Comparison of ENCODE assay signal across 29 mouse cellular contexts in genomic region chr3:92715122-92715521, GRCm38 (mm10). TPM values are rescaled to one million over a fixed set of nuclear protein-coding genes. Genes with fewer than 3 reads are reported as not detected.
DNase-seq lines count a peak whose midpoint lies in the region; ATAC-seq and TF ChIP-seq lines count a peak whose summit lies in the region.
"Had no signal": no experiment of that assay in that cellular context is flagged by ENCODE, and none has a peak within 500 bp of the region (broad histone marks: within the 10 kb centered on the region; RNA-seq: fewer than 3 reads in every experiment).

No protein-coding gene starts in this region.

- TF ChIP-seq POLR2A in brain, embryonic 14.5 days (IDR thresholded peaks at IDR 0.05; ENCODE audit: borderline replicate concordance, extremely low read depth, insufficient read depth, insufficient read length, poor library complexity, severe bottlenecking): no peak

- H3K4me2 ChIP-seq in hindbrain, postnatal 0 days (ENCODE audit: low read depth, low read length): no peak overlapping the region
- no peak overlapping the region for H3K4me2 ChIP-seq in hindbrain, embryonic 11.5 days (replicated peaks; ENCODE audit: low read depth, low read length)
- H3K4me2 ChIP-seq in lung, embryonic 14.5 days: no peak overlapping the region
- H3K4me2 ChIP-seq: hindbrain, embryonic 12.5 days; midbrain, embryonic 11.5 days; neural tube, embryonic 15.5 days; stomach, embryonic 15.5 days had no signal

- H3K36me3 ChIP-seq in hindbrain, postnatal 0 days (ENCODE audit: insufficient read depth, low read length): no peaks in the 10 kb centered on the region
- no peaks in the 10 kb centered on the region for H3K36me3 ChIP-seq in hindbrain, embryonic 11.5 days (ENCODE audit: control insufficient read depth, insufficient read depth, low read length)
- H3K36me3 ChIP-seq in lung, embryonic 14.5 days (ENCODE audit: insufficient read depth): no peaks in the 10 kb centered on the region
- H3K36me3 ChIP-seq in E14TG2a.4 (ENCODE audit: insufficient read depth, low read length): no peaks in the 10 kb centered on the region
- H3K36me3 ChIP-seq: G1E; hindbrain, embryonic 12.5 days; limb, embryonic 10.5 days; neural tube, embryonic 15.5 days; stomach, embryonic 15.5 days had no signal

- no peak for DNase-seq in hindbrain, postnatal 0 days (ENCODE audit: low spot score)
- DNase-seq in hindbrain, embryonic 11.5 days (ENCODE audit: low spot score): no peak
- peak; percentile 4 for DNase-seq in lung, embryonic 14.5 days
- no peak for DNase-seq in lung, postnatal 14 days
- peak; percentile 1 for DNase-seq in brain, embryonic 14.5 days (ENCODE audit: low read depth)
- DNase-seq in spleen, postnatal 36 days (ENCODE audit: low spot score in 2 of 2): no peak
- DNase-seq: adrenal gland, adult 8-10 months; cerebellum, adult 9-10 months; heart, postnatal 10 days; kidney, postnatal 14 days; lung, adult 2 months; thymus, adult 2 months had no signal

- no peaks in the 10 kb centered on the region for H3K4me1 ChIP-seq in hindbrain, postnatal 0 days (ENCODE audit: insufficient read depth, low read length)
- H3K4me1 ChIP-seq in hindbrain, embryonic 11.5 days (replicated peaks; ENCODE audit: control insufficient read depth, insufficient read depth, low read length): no peaks in the 10 kb centered on the region
- no peaks in the 10 kb centered on the region for H3K4me1 ChIP-seq in lung, embryonic 14.5 days (ENCODE audit: insufficient read depth)
- no peaks in the 10 kb centered on the region for H3K4me1 ChIP-seq in E14TG2a.4 (replicated peaks; ENCODE audit: low read depth, low read length)
- H3K4me1 ChIP-seq: hindbrain, embryonic 12.5 days; limb, embryonic 10.5 days; neural tube, embryonic 15.5 days; stomach, embryonic 15.5 days had no signal

- no peak overlapping the region for H3K4me3 ChIP-seq in hindbrain, postnatal 0 days (ENCODE audit: low read length)
- H3K4me3 ChIP-seq in hindbrain, embryonic 11.5 days (ENCODE audit: low read depth, low read length): no peak overlapping the region
- no peak overlapping the region for H3K4me3 ChIP-seq in lung, embryonic 14.5 days (ENCODE audit: low read depth, low read length)
- H3K4me3 ChIP-seq in E14TG2a.4 (replicated peaks; ENCODE audit: low read length): no peak overlapping the region
- H3K4me3 ChIP-seq: hindbrain, embryonic 12.5 days; limb, embryonic 10.5 days; myocyte; neural tube, embryonic 15.5 days; stomach, embryonic 15.5 days had no signal

- no peak overlapping the region for H3K9ac ChIP-seq in hindbrain, postnatal 0 days (replicated peaks; ENCODE audit: low read length)
- H3K9ac ChIP-seq in hindbrain, embryonic 11.5 days (ENCODE audit: low read depth, low read length): no peak overlapping the region
- H3K9ac ChIP-seq in lung, embryonic 14.5 days: no peak overlapping the region
- H3K9ac ChIP-seq: hindbrain, embryonic 12.5 days; neural tube, embryonic 15.5 days; stomach, embryonic 15.5 days had no signal

- no peaks in the 10 kb centered on the region for H3K9me3 ChIP-seq in hindbrain, postnatal 0 days (ENCODE audit: low read length)
- no peaks in the 10 kb centered on the region for H3K9me3 ChIP-seq in hindbrain, embryonic 11.5 days (ENCODE audit: control insufficient read depth, low read length)
- no peaks in the 10 kb centered on the region for H3K9me3 ChIP-seq in lung, embryonic 14.5 days (ENCODE audit: low read depth, low read length)
- H3K9me3 ChIP-seq in E14TG2a.4 (ENCODE audit: low read length): no peaks in the 10 kb centered on the region
- H3K9me3 ChIP-seq: G1E; hindbrain, embryonic 12.5 days; limb, embryonic 10.5 days; neural tube, embryonic 15.5 days; stomach, embryonic 15.5 days had no signal

- H3K27me3 ChIP-seq in hindbrain, postnatal 0 days (ENCODE audit: insufficient read depth, low read length): no peaks in the 10 kb centered on the region
- no peaks in the 10 kb centered on the region for H3K27me3 ChIP-seq in hindbrain, embryonic 11.5 days (ENCODE audit: control insufficient read depth, insufficient read depth, low read length)
- H3K27me3 ChIP-seq in lung, embryonic 14.5 days (ENCODE audit: insufficient read depth, low read length): no peaks in the 10 kb centered on the region
- no peaks in the 10 kb centered on the region for H3K27me3 ChIP-seq in E14TG2a.4 (ENCODE audit: insufficient read depth, low read length)
- H3K27me3 ChIP-seq: hindbrain, embryonic 12.5 days; neural tube, embryonic 15.5 days; stomach, embryonic 15.5 days had no signal

- no peak overlapping the region for H3K27ac ChIP-seq in hindbrain, postnatal 0 days
- no peak overlapping the region for H3K27ac ChIP-seq in hindbrain, embryonic 11.5 days (ENCODE audit: low read depth, low read length)
- no peak overlapping the region for H3K27ac ChIP-seq in lung, embryonic 14.5 days (ENCODE audit: low read depth)
- H3K27ac ChIP-seq: hindbrain, embryonic 12.5 days; limb, embryonic 10.5 days; neural tube, embryonic 15.5 days; stomach, embryonic 15.5 days had no signal

- no peak for ATAC-seq in hindbrain, postnatal 0 days
- no peak for ATAC-seq in hindbrain, embryonic 11.5 days (ENCODE audit: low FRiP score)
- ATAC-seq in lung, embryonic 14.5 days (ENCODE audit: insufficient read depth): no peak
- ATAC-seq: forebrain, embryonic 16.5 days had no signal

- peak; percentile 21; the same call in 1 of the 2 replicates for TF ChIP-seq CTCF in hindbrain, postnatal 0 days (IDR thresholded peaks at IDR 0.05; ENCODE audit: low read depth)
- peak; percentile 26; the same call in 1 of the 2 replicates for TF ChIP-seq CTCF in lung, embryonic 14.5 days (IDR thresholded peaks at IDR 0.05; ENCODE audit: low read depth)
- peak; percentile 22; the same call in 1 of the 2 replicates for TF ChIP-seq CTCF in E14TG2a.4 (conservative IDR thresholded peaks at IDR 0.05; ENCODE audit: low read length)
- no peak for TF ChIP-seq CTCF in brain, embryonic 14.5 days (IDR thresholded peaks at IDR 0.05; ENCODE audit: borderline replicate concordance, extremely low read depth, insufficient read depth, insufficient read length)

RNA-seq across cellular contexts. Expression of gene Lce1f, which starts 5.0 kb away (rescaled TPM):
- not detected in 2 replicates for total RNA-seq in hindbrain, postnatal 0 days (2014; rRNA removed)
- not detected in 2 replicates for polyA plus RNA-seq in hindbrain, postnatal 0 days (2015; fragmentation: Nextera tagmentation; extraction: Ambion mirVana)
- polyA plus RNA-seq in hindbrain, embryonic 11.5 days (2014; fragmentation: Nextera tagmentation; extraction: Ambion mirVana): not detected in 2 replicates
- not detected in 2 replicates for polyA plus RNA-seq in lung, embryonic 14.5 days (2014; fragmentation: Nextera tagmentation; extraction: Ambion mirVana)
- polyA plus RNA-seq in brain, embryonic 14.5 days (2012; rRNA removed): not detected in 2 replicates
- total RNA-seq: adrenal gland, adult 8-10 months; common myeloid progenitor, adult 5-6 weeks; G1E; gastrocnemius, adult 18-20 months; gastrocnemius, postnatal 4 days; heart, postnatal 10 days; left cerebral cortex, adult 8-10 months; liver, adult 2 months had no signal
- polyA plus RNA-seq: forebrain, embryonic 16.5 days; G1E; hindbrain, embryonic 12.5 days; intestine, embryonic 14.5 days; limb, embryonic 10.5 days; liver, adult 2 months; midbrain, embryonic 11.5 days; neural tube, embryonic 15.5 days; spleen, adult 2 months; stomach, embryonic 15.5 days had no signal

RNA-seq across cellular contexts. Expression of gene Lce1e, which starts 6.2 kb away (rescaled TPM):
- not detected in 2 replicates for total RNA-seq in hindbrain, postnatal 0 days (2014; rRNA removed)
- not detected in 2 replicates for polyA plus RNA-seq in hindbrain, postnatal 0 days (2015; fragmentation: Nextera tagmentation; extraction: Ambion mirVana)
- not detected in 2 replicates for polyA plus RNA-seq in hindbrain, embryonic 11.5 days (2014; fragmentation: Nextera tagmentation; extraction: Ambion mirVana)
- not detected in 2 replicates for polyA plus RNA-seq in lung, embryonic 14.5 days (2014; fragmentation: Nextera tagmentation; extraction: Ambion mirVana)
- polyA plus RNA-seq in brain, embryonic 14.5 days (2012; rRNA removed): not detected in 2 replicates
- total RNA-seq: adrenal gland, adult 8-10 months; common myeloid progenitor, adult 5-6 weeks; G1E; gastrocnemius, adult 18-20 months; gastrocnemius, postnatal 4 days; heart, postnatal 10 days; left cerebral cortex, adult 8-10 months; liver, adult 2 months had no signal
- polyA plus RNA-seq: embryonic facial prominence, embryonic 14.5 days; forebrain, embryonic 16.5 days; G1E; hindbrain, embryonic 12.5 days; intestine, embryonic 14.5 days; limb, embryonic 10.5 days; liver, adult 2 months; midbrain, embryonic 11.5 days; myocyte; neural tube, embryonic 15.5 days; spleen, adult 2 months; stomach, embryonic 15.5 days had no signal

RNA-seq across cellular contexts. Expression of gene Gm38119, which starts 23.8 kb away (rescaled TPM):
- not detected in 2 replicates for total RNA-seq in hindbrain, postnatal 0 days (2014; rRNA removed)
- polyA plus RNA-seq in hindbrain, postnatal 0 days (2015; fragmentation: Nextera tagmentation; extraction: Ambion mirVana): not detected in 2 replicates
- polyA plus RNA-seq in hindbrain, embryonic 11.5 days (2014; fragmentation: Nextera tagmentation; extraction: Ambion mirVana): not detected in 2 replicates
- polyA plus RNA-seq in lung, embryonic 14.5 days (2014; fragmentation: Nextera tagmentation; extraction: Ambion mirVana): not detected in 2 replicates
- polyA plus RNA-seq in brain, embryonic 14.5 days (2012; rRNA removed): not detected in 2 replicates
- total RNA-seq: adrenal gland, adult 8-10 months; common myeloid progenitor, adult 5-6 weeks; G1E; gastrocnemius, adult 18-20 months; gastrocnemius, postnatal 4 days; heart, postnatal 10 days; left cerebral cortex, adult 8-10 months; liver, adult 2 months had no signal
- polyA plus RNA-seq: embryonic facial prominence, embryonic 14.5 days; forebrain, embryonic 16.5 days; G1E; hindbrain, embryonic 12.5 days; intestine, embryonic 14.5 days; limb, embryonic 10.5 days; liver, adult 2 months; midbrain, embryonic 11.5 days; myocyte; neural tube, embryonic 15.5 days; spleen, adult 2 months; stomach, embryonic 15.5 days; thymus, adult 2 months had no signal

RNA-seq across cellular contexts. Expression of gene Lce1d, which starts 28.1 kb away (rescaled TPM):
- total RNA-seq in hindbrain, postnatal 0 days (2014; rRNA removed): not detected in 2 replicates
- polyA plus RNA-seq in hindbrain, postnatal 0 days (2015; fragmentation: Nextera tagmentation; extraction: Ambion mirVana): not detected in 2 replicates
- polyA plus RNA-seq in hindbrain, embryonic 11.5 days (2014; fragmentation: Nextera tagmentation; extraction: Ambion mirVana): not detected in 2 replicates
- not detected in 2 replicates for polyA plus RNA-seq in lung, embryonic 14.5 days (2014; fragmentation: Nextera tagmentation; extraction: Ambion mirVana)
- polyA plus RNA-seq in brain, embryonic 14.5 days (2012; rRNA removed): not detected in 2 replicates
- total RNA-seq: adrenal gland, adult 8-10 months; common myeloid progenitor, adult 5-6 weeks; G1E; gastrocnemius, adult 18-20 months; gastrocnemius, postnatal 4 days; heart, postnatal 10 days; left cerebral cortex, adult 8-10 months; liver, adult 2 months had no signal
- polyA plus RNA-seq: forebrain, embryonic 16.5 days; G1E; hindbrain, embryonic 12.5 days; intestine, embryonic 14.5 days; limb, embryonic 10.5 days; liver, adult 2 months; midbrain, embryonic 11.5 days; myocyte; neural tube, embryonic 15.5 days; spleen, adult 2 months; stomach, embryonic 15.5 days had no signal

RNA-seq across cellular contexts. Expression of gene Lce1c, which starts 36.1 kb away (rescaled TPM):
- not detected in 2 replicates for total RNA-seq in hindbrain, postnatal 0 days (2014; rRNA removed)
- polyA plus RNA-seq in hindbrain, postnatal 0 days (2015; fragmentation: Nextera tagmentation; extraction: Ambion mirVana): not detected in 2 replicates
- not detected in 2 replicates for polyA plus RNA-seq in hindbrain, embryonic 11.5 days (2014; fragmentation: Nextera tagmentation; extraction: Ambion mirVana)
- polyA plus RNA-seq in lung, embryonic 14.5 days (2014; fragmentation: Nextera tagmentation; extraction: Ambion mirVana): not detected in 2 replicates
- not detected in 2 replicates for polyA plus RNA-seq in brain, embryonic 14.5 days (2012; rRNA removed)
- total RNA-seq: adrenal gland, adult 8-10 months; common myeloid progenitor, adult 5-6 weeks; G1E; gastrocnemius, adult 18-20 months; heart, postnatal 10 days; left cerebral cortex, adult 8-10 months; liver, adult 2 months had no signal
- polyA plus RNA-seq: forebrain, embryonic 16.5 days; G1E; hindbrain, embryonic 12.5 days; intestine, embryonic 14.5 days; limb, embryonic 10.5 days; liver, adult 2 months; midbrain, embryonic 11.5 days; myocyte; neural tube, embryonic 15.5 days; spleen, adult 2 months; stomach, embryonic 15.5 days had no signal

Comparison
In these comparisons a context has a peak if more than half of its experiments do, and no peak if none do; other contexts are left out.
1. DNase-seq: peak in lung, embryonic 14.5 days (single experiment) and brain, embryonic 14.5 days (single experiment); none in hindbrain, postnatal 0 days (single experiment), hindbrain, embryonic 11.5 days (single experiment), lung, postnatal 14 days (single experiment) and spleen, postnatal 36 days (0 of 2).